Mouse (Mus musculus) erythroblast, embryonic 14.5 days (primary cell): ENCODE measurements around the gene Gm3248. TPM values are rescaled to one million over a fixed set of nuclear protein-coding genes. Genes with fewer than 3 reads are reported as not detected.
"Not testable (repeated sequence)": the region's sequence is repeated elsewhere in the genome, so short reads cannot be mapped to it uniquely, and the experiment has no call there.

Experiments used
- H3K27me3 ChIP-seq: 2 replicates; pipeline ENCODE4 v1.6.1; 2012; ENCODE audit warnings: inconsistent platforms; ENCODE audit not compliant: control insufficient read depth
- H3K36me3 ChIP-seq: 2 replicates; pipeline ENCODE4 v1.6.1; 2012; ENCODE audit warnings: mild to moderate bottlenecking, inconsistent platforms; ENCODE audit not compliant: control insufficient read depth
- H3K4me1 ChIP-seq: 2 replicates; pipeline ENCODE4 v1.6.1; 2012; ENCODE audit warnings: inconsistent platforms; ENCODE audit not compliant: control insufficient read depth
- H3K4me3 ChIP-seq: replicated peaks from 2 replicates; pipeline ENCODE3; 2012; ENCODE audit warnings: moderate library complexity, mild to moderate bottlenecking, inconsistent platforms
- H3K9me3 ChIP-seq: 2 replicates; pipeline ENCODE4 v1.6.1; 2012; ENCODE audit warnings: low read length, inconsistent platforms, mixed read lengths; ENCODE audit not compliant: control insufficient read depth
- polyA plus RNA-seq: library from polyadenylated mRNA; stranded (reverse); fragments of >175 nt; gene quantifications from 2 replicates; pipeline ENCODE4 v1.2.3, GENCODE M21; 2012

The Gm3248 gene
- not detected in 2 replicates for polyA plus RNA-seq

- H3K36me3 ChIP-seq, H3K4me3 ChIP-seq, H3K4me1 ChIP-seq, H3K9me3 ChIP-seq, H3K27me3 ChIP-seq: not testable (repeated sequence)
Observed at GRCm38 (mm10) chr14:5961635-5962034, at the start of gene Gm3248. Gene Gm3248, minus strand, starts transcription at chr14:5961745.

- H3K9me3 ChIP-seq, H3K4me1 ChIP-seq, H3K27me3 ChIP-seq, H3K4me3 ChIP-seq, H3K36me3 ChIP-seq: not testable (repeated sequence)
Observed at GRCm38 (mm10) chr14:5987136-5987535, 25.6 kb upstream of the Gm3248 start.

- not testable (repeated sequence) for H3K4me1 ChIP-seq, H3K36me3 ChIP-seq, H3K27me3 ChIP-seq, H3K9me3 ChIP-seq, H3K4me3 ChIP-seq
Observed at GRCm38 (mm10) chr14:5979037-5979436, 17.5 kb upstream of the Gm3248 start, which contains the start of gene Gm3453. Gene Gm3453, minus strand, starts transcription at chr14:5979137.

GRCm38 (mm10) chr14:5962441-5962840 lies 896 bp upstream of the Gm3248 start:
- H3K4me1 ChIP-seq, H3K36me3 ChIP-seq, H3K27me3 ChIP-seq, H3K4me3 ChIP-seq, H3K9me3 ChIP-seq: not testable (repeated sequence)

GRCm38 (mm10) chr14:5961102-5961501 lies 443 bp downstream of the Gm3248 start:
- not testable (repeated sequence) for H3K9me3 ChIP-seq, H3K27me3 ChIP-seq, H3K4me1 ChIP-seq, H3K4me3 ChIP-seq, H3K36me3 ChIP-seq

GRCm38 (mm10) chr14:5960479-5960878 lies 1.1 kb downstream of the Gm3248 start:
- H3K36me3 ChIP-seq, H3K4me1 ChIP-seq, H3K9me3 ChIP-seq, H3K4me3 ChIP-seq, H3K27me3 ChIP-seq: not testable (repeated sequence)

GRCm38 (mm10) chr14:5923276-5923675 lies 38.3 kb downstream of the Gm3248 start:
- not testable (repeated sequence) for H3K4me3 ChIP-seq, H3K9me3 ChIP-seq, H3K27me3 ChIP-seq, H3K36me3 ChIP-seq, H3K4me1 ChIP-seq

GRCm38 (mm10) chr14:5918330-5918942 lies 43.1 kb downstream of the Gm3248 start:
- not testable (repeated sequence) for H3K4me3 ChIP-seq, H3K9me3 ChIP-seq, H3K27me3 ChIP-seq, H3K4me1 ChIP-seq, H3K36me3 ChIP-seq

GRCm38 (mm10) chr14:5913701-5914100 lies 47.8 kb downstream of the Gm3248 start:
- H3K4me1 ChIP-seq, H3K27me3 ChIP-seq, H3K36me3 ChIP-seq, H3K4me3 ChIP-seq, H3K9me3 ChIP-seq: not testable (repeated sequence)

Other genes with a start within 250 kb of the Gm3248 start
- gene Gm3373, start 220.2 kb downstream of the Gm3248 start, polyA plus RNA-seq: not detected in 2 replicates
- gene Gm3383, start 153.8 kb downstream of the Gm3248 start, polyA plus RNA-seq: not detected in 2 replicates
- not detected in 2 replicates for gene Gm3424, start 131.4 kb downstream of the Gm3248 start, polyA plus RNA-seq
- not detected in 2 replicates for gene Gm8237, start 81.4 kb downstream of the Gm3248 start, polyA plus RNA-seq
- gene Gm3453, start 17.4 kb upstream of the Gm3248 start, polyA plus RNA-seq: 0.03 TPM in 1 of 2 replicates, not detected in the other
- gene Gm6337, start 96.5 kb upstream of the Gm3248 start, polyA plus RNA-seq: not detected in 2 replicates
- gene Gm8206, start 132.2 kb upstream of the Gm3248 start, polyA plus RNA-seq: not detected in 2 replicates
- not detected in 2 replicates for gene Gm3468, start 146.9 kb upstream of the Gm3248 start, polyA plus RNA-seq
- not detected in 2 replicates for gene Gm3476, start 164.1 kb upstream of the Gm3248 start, polyA plus RNA-seq